Mouse (Mus musculus) lung, postnatal 0 days (tissue): Measurements from ENCODE around the gene Fam120a. TPM values are rescaled to one million over a fixed set of nuclear protein-coding genes. Genes with fewer than 3 reads are reported as not detected.
A peak's percentile ranks its signal among the peaks of the same experiment; 100 is the strongest.

Experiments
- ATAC-seq: fragments of 200-750 bp; cut with Nextera tagmentation; 2 replicates; pipeline ENCODE4 v1.8.0; 2017; ENCODE audit warnings: moderate library complexity
- DNase-seq: peaks from one replicate; pipeline ENCODE4 v3.0.0-alpha.2; 2016; ENCODE audit warnings: low spot score
- H3K27ac ChIP-seq: fragments of 300-500 bp; sonication (generic); 2 replicates; pipeline ENCODE4 v1.5.1; 2014; ENCODE audit warnings: antibody characterized with exemption, mild to moderate bottlenecking, low read length, mixed read lengths
- H3K27me3 ChIP-seq: fragments of 300-500 bp; sonication (generic); replicated peaks from 2 replicates; pipeline ENCODE4 v1.6.1; 2014; ENCODE audit warnings: low read length, mixed read lengths; ENCODE audit not compliant: insufficient read depth
- H3K36me3 ChIP-seq: fragments of 300-500 bp; sonication (generic); 2 replicates; pipeline ENCODE4 v1.6.1; 2014; ENCODE audit warnings: low read length, mixed read lengths; ENCODE audit not compliant: insufficient read depth
- H3K4me1 ChIP-seq: fragments of 300-500 bp; sonication (generic); 2 replicates; pipeline ENCODE4 v1.6.1; 2014; ENCODE audit warnings: antibody characterized with exemption, low read depth, low read length, mixed read lengths; ENCODE audit not compliant: insufficient read depth
- H3K4me2 ChIP-seq: fragments of 300-500 bp; sonication (generic); replicated peaks from 2 replicates; pipeline ENCODE4 v1.6.1; 2014; ENCODE audit warnings: low read depth, mild to moderate bottlenecking, low read length, moderate library complexity, mixed read lengths
- H3K4me3 ChIP-seq: fragments of 300-500 bp; sonication (generic); 2 replicates; pipeline ENCODE4 v1.5.1; 2014; ENCODE audit warnings: low read depth, low read length
- H3K9ac ChIP-seq: fragments of 300-500 bp; sonication (generic); replicated peaks from 2 replicates; pipeline ENCODE4 v1.6.1; 2014; ENCODE audit warnings: low read depth, mild to moderate bottlenecking
- H3K9me3 ChIP-seq: fragments of 300-500 bp; sonication (generic); 2 replicates; pipeline ENCODE4 v1.6.1; 2016; ENCODE audit warnings: low read length, mixed read lengths
- CTCF ChIP-seq: IDR thresholded peaks from 2 replicates; pipeline ENCODE4 v1.5.1; 2016; ENCODE audit warnings: antibody characterized with exemption, mild to moderate bottlenecking
- EP300 ChIP-seq: IDR thresholded peaks from 2 replicates; pipeline ENCODE4 v1.6.1; 2016; ENCODE audit warnings: antibody characterized with exemption, mild to moderate bottlenecking, control low read depth
- WGBS: fragments of 180-500 bp; shearing (Covaris S2); extraction: QIAGEN DNeasy Blood & Tissue Kit; methylation state at CpG from one replicate; pipeline ENCODE4 v1.1.7; 2014; 5-methylcytosine and 5-hydroxymethylcytosine counted together
- polyA plus RNA-seq: library from polyadenylated mRNA; unstranded; fragments of >200 nt; fragmentation: Nextera tagmentation; extraction: Ambion mirVana; gene quantifications from 2 replicates; pipeline ENCODE4 v1.2.1, GENCODE M21; 2015

Fam120a gene
- 19.4 and 19.5 TPM in 2 replicates for polyA plus RNA-seq

- peak within 1 kb of the TSS; percentile 84 for H3K9ac ChIP-seq
- TF ChIP-seq CTCF (peak; percentile 63), EP300 (no peak)
- peak within 1 kb of the TSS; percentile 85 for H3K4me2 ChIP-seq
- no peaks in the 10 kb centered on the region for H3K36me3 ChIP-seq
- peak; percentile 91 for DNase-seq
- H3K9me3 ChIP-seq, result no peaks in the 10 kb centered on the region
- WGBS, result under 1% methylated on average over 92 of the region's 116 CpGs
- H3K4me3 ChIP-seq, result peak within 1 kb of the TSS; percentile 86
- peaks cover 14% of the 10 kb centered on the region for H3K4me1 ChIP-seq
- H3K27me3 ChIP-seq, result no peaks in the 10 kb centered on the region
- peak within 1 kb of the TSS; percentile 99 for H3K27ac ChIP-seq
- ATAC-seq, result peak; percentile 85
Observed at GRCm38 (mm10) chr13:48967956-48968749, at the start of gene Fam120a. Gene Fam120a, minus strand, starts transcription at chr13:48968017.

GRCm38 (mm10) chr13:49017375-49017774 lies 49.6 kb upstream of the Fam120a start:
- Histone ChIP-seq H3K9me3 (no peaks in the 10 kb centered on the region), H3K4me1 (0 out of 2 replicates have a peak, but pooled peaks cover 6% of the 10 kb centered on the region), H3K9ac (no peak overlapping the region), H3K4me2 (no peak overlapping the region), H3K36me3 (no peaks in the 10 kb centered on the region), H3K27me3 (no peaks in the 10 kb centered on the region), H3K4me3 (no peak overlapping the region), H3K27ac (no peak overlapping the region)
- no peak for DNase-seq
- no peak for TF ChIP-seq EP300
- TF ChIP-seq CTCF, result no peak
- 90% methylated on average over 1 of the region's 1 CpGs for WGBS
- ATAC-seq, result no peak

- DNase-seq, result peak; percentile 57
- Histone ChIP-seq H3K9me3 (no peaks in the 10 kb centered on the region), H3K36me3 (no peaks in the 10 kb centered on the region), H3K27me3 (no peaks in the 10 kb centered on the region), H3K9ac (no peak overlapping the region), H3K27ac (no peak overlapping the region), H3K4me1 (0 out of 2 replicates have a peak, but pooled peaks cover 6% of the 10 kb centered on the region), H3K4me3 (peak overlapping the region; percentile 12; the same call in 1 of the 2 replicates), H3K4me2 (peak overlapping the region; percentile 51)
- WGBS, result 7% methylated on average over 16 of the region's 16 CpGs
- peak; percentile 56 for ATAC-seq
- TF ChIP-seq CTCF (no peak), EP300 (no peak)
Observed at GRCm38 (mm10) chr13:49016311-49016761, 48.5 kb upstream of the Fam120a start.

- ATAC-seq, result peak; percentile 63
- H3K4me2 ChIP-seq, result peak overlapping the region; percentile 51
- no peak overlapping the region for H3K27ac ChIP-seq
- DNase-seq, result peak; percentile 81
- peak; percentile 54 for TF ChIP-seq CTCF
- no peak for TF ChIP-seq EP300
- H3K4me1 ChIP-seq, result 0 out of 2 replicates have a peak, but pooled peaks cover 6% of the 10 kb centered on the region
- peak overlapping the region; percentile 12; the same call in 1 of the 2 replicates for H3K4me3 ChIP-seq
- no peaks in the 10 kb centered on the region for H3K9me3 ChIP-seq
- H3K9ac ChIP-seq, result no peak overlapping the region
- no peaks in the 10 kb centered on the region for H3K36me3 ChIP-seq
- no peaks in the 10 kb centered on the region for H3K27me3 ChIP-seq
- WGBS, result 6% methylated on average over 30 of the region's 30 CpGs
Observed at GRCm38 (mm10) chr13:49015366-49016306, 47.8 kb upstream of the Fam120a start.

GRCm38 (mm10) chr13:49013206-49013794 lies 45.5 kb upstream of the Fam120a start:
- no peaks in the 10 kb centered on the region for H3K9me3 ChIP-seq
- 45% methylated on average over 5 of the region's 5 CpGs for WGBS
- ATAC-seq (peak; percentile 54), DNase-seq (peak; percentile 35)
- TF ChIP-seq EP300, result no peak
- TF ChIP-seq CTCF, result no peak
- H3K36me3 ChIP-seq, result no peaks in the 10 kb centered on the region
- no peaks in the 10 kb centered on the region for H3K27me3 ChIP-seq
- H3K27ac ChIP-seq, result no peak overlapping the region
- H3K4me2 ChIP-seq, result no peak overlapping the region
- H3K9ac ChIP-seq, result no peak overlapping the region
- H3K4me1 ChIP-seq, result 0 out of 2 replicates have a peak, but pooled peaks cover 6% of the 10 kb centered on the region
- no peak overlapping the region for H3K4me3 ChIP-seq
